Mouse (Mus musculus) intestine, embryonic 14.5 days (tissue): ENCODE data around the gene Foxl1. TPM values are rescaled to one million over a fixed set of nuclear protein-coding genes. Genes with fewer than 3 reads are reported as not detected.

Experiments used
- ATAC-seq: fragments of 200-750 bp; cut with Nextera tagmentation; replicated peaks from 2 replicates; pipeline ENCODE4 v1.8.0; 2017; ENCODE audit warnings: low read depth, moderate number of reproducible peaks, moderate TSS enrichment, moderate library complexity; ENCODE audit not compliant: low FRiP score, low TSS enrichment
- DNase-seq: peaks from one replicate; pipeline ENCODE4 v3.0.0-alpha.2; 2018; ENCODE audit warnings: low spot score
- H3K27ac ChIP-seq: fragments of 300-500 bp; sonication (generic); 2 replicates; pipeline ENCODE4 v1.5.1; 2014; ENCODE audit warnings: low read depth, mild to moderate bottlenecking, control low read depth
- H3K27me3 ChIP-seq: fragments of 300-500 bp; sonication (generic); replicated peaks from 2 replicates; pipeline ENCODE4 v1.6.1; 2014; ENCODE audit warnings: low read length, control low read depth; ENCODE audit not compliant: control insufficient read depth, insufficient read depth
- H3K36me3 ChIP-seq: fragments of 300-500 bp; sonication (generic); 2 replicates; pipeline ENCODE4 v1.6.1; 2014; ENCODE audit warnings: low read length, control low read depth; ENCODE audit not compliant: control insufficient read depth, insufficient read depth
- H3K4me1 ChIP-seq: fragments of 300-500 bp; sonication (generic); replicated peaks from 2 replicates; pipeline ENCODE4 v1.6.1; 2014; ENCODE audit warnings: low read length, control low read depth, mixed read lengths; ENCODE audit not compliant: control insufficient read depth, insufficient read depth
- H3K4me2 ChIP-seq: fragments of 300-500 bp; sonication (generic); 2 replicates; pipeline ENCODE4 v1.6.1; 2014; ENCODE audit warnings: low read length
- H3K4me3 ChIP-seq: fragments of 300-500 bp; sonication (generic); 2 replicates; pipeline ENCODE4 v1.5.1; 2014; ENCODE audit warnings: low read depth, low read length, control low read depth, mixed read lengths
- H3K9ac ChIP-seq: fragments of 300-500 bp; sonication (generic); 2 replicates; pipeline ENCODE4 v1.6.1; 2014; ENCODE audit warnings: mild to moderate bottlenecking, low read length
- H3K9me3 ChIP-seq: fragments of 300-500 bp; sonication (generic); 2 replicates; pipeline ENCODE4 v1.6.1; 2016; ENCODE audit warnings: low read length, control low read depth; ENCODE audit not compliant: control insufficient read depth
- WGBS: fragments of 180-500 bp; shearing (Covaris S2); extraction: QIAGEN DNeasy Blood & Tissue Kit; methylation state at CpG from one replicate; pipeline ENCODE4 v1.1.7; 2014; 5-methylcytosine and 5-hydroxymethylcytosine counted together
- polyA plus RNA-seq: library from polyadenylated mRNA; unstranded; fragments of >200 nt; fragmentation: Nextera tagmentation; extraction: Ambion mirVana; gene quantifications from 2 replicates; pipeline ENCODE4 v1.2.1, GENCODE M21; 2014

Gene Foxl1
- polyA plus RNA-seq, 1 experiment from 2014 or later, result 7.7 TPM

DNA sequence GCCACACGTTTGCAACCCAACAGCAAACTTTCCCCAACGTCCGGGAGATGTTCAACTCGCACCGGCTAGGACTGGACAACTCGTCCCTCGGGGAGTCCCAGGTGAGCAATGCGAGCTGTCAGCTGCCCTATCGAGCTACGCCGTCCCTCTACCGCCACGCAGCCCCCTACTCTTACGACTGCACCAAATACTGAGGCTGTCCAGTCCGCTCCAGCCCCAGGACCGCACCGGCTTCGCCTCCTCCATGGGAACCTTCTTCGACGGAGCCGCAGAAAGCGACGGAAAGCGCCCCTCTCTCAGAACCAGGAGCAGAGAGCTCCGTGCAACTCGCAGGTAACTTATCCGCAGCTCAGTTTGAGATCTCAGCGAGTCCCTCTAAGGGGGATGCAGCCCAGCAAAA, 9.8 kb upstream of the Foxl1 start:
- Histone ChIP-seq H3K27me3 (peaks cover 93% of the 10 kb centered on the region), H3K9me3 (peaks cover 5% of the 10 kb centered on the region; the same call in 1 of the 2 replicates), H3K9ac (no peak overlapping the region), H3K36me3 (no peaks in the 10 kb centered on the region), H3K27ac (no peak overlapping the region), H3K4me1 (peaks cover 15% of the 10 kb centered on the region), H3K4me2 (peak overlapping the region; percentile 91), H3K4me3 (peak overlapping the region; percentile 46)
- ATAC-seq (no peak), DNase-seq (peak; percentile 72)
- WGBS, result 1% methylated on average over 28 of the region's 28 CpGs

DNA sequence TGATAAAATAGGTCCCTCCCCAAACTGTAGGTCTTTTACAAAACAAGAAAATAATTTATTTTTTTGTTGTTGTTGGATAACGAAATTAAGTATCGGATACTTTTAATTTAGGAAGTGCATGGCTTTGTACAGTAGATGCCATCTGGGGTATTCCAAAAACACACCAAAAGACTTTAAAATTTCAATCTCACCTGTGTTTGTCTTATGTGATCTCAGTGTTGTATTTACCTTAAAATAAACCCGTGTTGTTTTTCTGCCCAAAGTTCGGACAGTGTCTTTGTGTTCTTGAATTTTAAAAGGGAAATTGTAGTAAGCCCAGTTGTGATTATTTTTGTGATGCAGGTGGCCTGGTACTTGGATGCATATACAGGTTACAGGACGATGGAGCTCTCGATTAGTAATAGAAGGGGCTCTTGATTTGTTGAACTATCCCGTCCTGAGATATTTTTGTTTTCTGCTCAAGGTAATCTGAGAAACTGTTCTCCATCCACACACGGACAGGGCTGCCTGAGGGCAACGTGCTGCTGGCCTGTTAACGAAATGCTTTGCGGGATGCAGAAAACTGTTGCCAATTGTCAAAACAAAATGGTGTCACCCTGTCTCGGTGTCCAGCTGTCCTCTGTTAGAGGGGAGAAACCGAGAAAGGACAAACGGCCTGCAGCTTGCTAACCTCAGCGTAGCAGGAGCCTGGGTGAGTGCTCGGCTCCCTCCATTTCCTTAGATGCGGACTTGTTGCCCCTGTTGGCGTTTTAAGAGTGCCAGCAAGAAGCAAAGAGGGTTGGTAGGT, 8.9 kb upstream of the Foxl1 start:
- ATAC-seq, result no peak
- no peak overlapping the region; the same call in 1 of the 2 replicates for H3K4me2 ChIP-seq
- H3K27ac ChIP-seq, result no peak overlapping the region
- 6% methylated on average over 18 of the region's 18 CpGs for WGBS
- peaks cover 5% of the 10 kb centered on the region; the same call in 1 of the 2 replicates for H3K9me3 ChIP-seq
- peaks cover 15% of the 10 kb centered on the region for H3K4me1 ChIP-seq
- peak; percentile 75 for DNase-seq
- peak overlapping the region; percentile 46; the same call in 1 of the 2 replicates for H3K4me3 ChIP-seq
- H3K27me3 ChIP-seq, result peaks cover 98% of the 10 kb centered on the region
- no peak overlapping the region for H3K9ac ChIP-seq
- H3K36me3 ChIP-seq, result no peaks in the 10 kb centered on the region

DNA sequence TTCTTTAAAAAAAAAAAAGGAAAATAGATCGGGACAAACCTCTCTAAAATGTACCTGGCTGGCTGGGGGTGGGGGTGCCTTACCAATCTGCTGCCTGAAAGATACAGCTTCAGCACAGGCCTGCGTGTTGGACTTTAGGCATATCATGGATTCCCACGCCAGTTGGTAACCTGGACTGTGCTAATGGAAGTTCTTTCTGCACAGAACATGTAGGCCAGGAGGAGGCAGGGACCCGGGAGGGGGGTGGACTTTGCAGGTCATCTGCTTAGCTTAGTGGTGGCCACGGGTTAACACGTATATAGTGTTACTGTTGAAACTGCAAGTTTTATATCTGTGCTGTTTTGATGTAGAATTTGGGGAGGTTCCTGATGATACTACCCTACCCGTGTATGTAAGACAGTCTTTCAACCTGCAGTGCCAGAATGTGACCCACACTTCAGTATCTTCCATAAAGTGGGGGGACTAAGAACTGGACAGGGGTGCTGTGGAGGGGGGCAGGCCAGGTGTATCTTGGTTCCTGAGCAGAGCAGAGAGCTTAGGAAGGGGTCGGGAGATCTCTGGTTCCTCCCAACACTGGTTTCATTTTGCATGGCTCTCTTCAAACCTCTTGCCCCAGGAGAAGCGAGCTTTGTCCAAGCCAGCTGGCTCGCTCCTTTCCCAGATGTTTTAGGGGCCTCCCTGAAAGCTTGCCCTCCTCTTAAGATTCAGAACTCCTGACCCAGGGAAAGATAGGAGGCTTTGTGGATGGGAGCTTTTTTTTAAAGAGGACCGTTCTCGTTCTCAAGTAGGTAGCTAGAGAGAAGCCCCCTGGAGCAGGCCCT, 7.9 kb upstream of the Foxl1 start:
- 16% methylated on average over 12 of the region's 12 CpGs for WGBS

DNA sequence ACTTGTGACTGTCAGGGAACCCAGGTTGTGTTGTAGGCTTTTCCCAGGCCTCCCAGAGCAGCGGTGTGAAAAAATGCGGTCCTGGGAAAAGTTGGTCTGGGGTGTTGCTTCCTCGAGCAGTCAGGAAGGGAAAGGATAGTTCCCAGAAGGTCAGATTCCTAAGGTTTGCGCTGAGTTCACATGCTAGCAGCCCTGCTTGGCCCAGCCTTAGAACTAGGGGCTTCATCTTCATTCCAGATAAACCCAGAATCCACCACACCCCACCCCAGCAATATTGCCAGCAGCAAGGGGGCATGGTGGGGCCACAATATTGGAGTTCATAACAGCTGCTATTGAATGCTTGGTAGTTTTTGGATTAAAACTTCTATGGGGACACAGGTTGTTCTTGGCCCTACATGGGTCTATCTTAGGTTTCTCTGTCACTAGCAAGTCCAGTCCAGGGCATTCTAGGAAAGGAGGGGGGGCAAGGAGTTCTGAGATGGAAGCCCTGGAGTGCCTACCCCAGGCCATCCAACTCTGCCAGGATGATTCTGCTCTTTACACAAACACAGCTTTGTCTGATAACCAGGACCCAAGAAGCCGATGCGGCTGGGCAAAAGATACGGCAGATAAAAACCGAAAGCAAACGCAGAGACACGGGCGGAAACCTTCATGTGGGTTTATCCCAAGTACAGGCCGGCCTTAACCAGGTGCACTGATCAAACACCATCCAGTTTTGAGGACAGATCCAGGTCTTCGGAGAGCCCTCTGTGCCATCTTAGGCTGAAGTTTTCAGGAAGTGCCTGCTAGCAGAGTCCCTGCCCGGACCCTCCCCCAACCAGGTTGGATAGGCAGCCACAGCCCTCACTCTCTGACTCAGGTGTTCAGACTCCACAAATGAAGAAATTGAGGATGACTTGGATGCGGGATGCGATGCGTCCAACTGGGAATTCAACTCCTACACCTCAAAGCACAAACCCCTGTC, 7.0 kb upstream of the Foxl1 start:
- H3K4me3 ChIP-seq, result no peak overlapping the region
- peaks cover 97% of the 10 kb centered on the region for H3K27me3 ChIP-seq
- DNase-seq (peak; percentile 55), ATAC-seq (no peak)
- 15% methylated on average over 17 of the region's 17 CpGs for WGBS
- H3K4me2 ChIP-seq, result no peak overlapping the region
- no peaks in the 10 kb centered on the region for H3K36me3 ChIP-seq
- peaks cover 5% of the 10 kb centered on the region; the same call in 1 of the 2 replicates for H3K9me3 ChIP-seq
- peaks cover 16% of the 10 kb centered on the region for H3K4me1 ChIP-seq
- no peak overlapping the region for H3K27ac ChIP-seq
- H3K9ac ChIP-seq, result no peak overlapping the region

More for the DNA sequence above, 7.9 kb upstream of the Foxl1 start:
- Histone ChIP-seq H3K9ac (no peak overlapping the region), H3K27me3 (peaks cover 98% of the 10 kb centered on the region), H3K27ac (no peak overlapping the region), H3K4me1 (peaks cover 15% of the 10 kb centered on the region), H3K4me2 (no peak overlapping the region), H3K36me3 (no peaks in the 10 kb centered on the region), H3K9me3 (peaks cover 5% of the 10 kb centered on the region; the same call in 1 of the 2 replicates), H3K4me3 (no peak overlapping the region)
- ATAC-seq, result no peak
- DNase-seq, result peak; percentile 57

DNA sequence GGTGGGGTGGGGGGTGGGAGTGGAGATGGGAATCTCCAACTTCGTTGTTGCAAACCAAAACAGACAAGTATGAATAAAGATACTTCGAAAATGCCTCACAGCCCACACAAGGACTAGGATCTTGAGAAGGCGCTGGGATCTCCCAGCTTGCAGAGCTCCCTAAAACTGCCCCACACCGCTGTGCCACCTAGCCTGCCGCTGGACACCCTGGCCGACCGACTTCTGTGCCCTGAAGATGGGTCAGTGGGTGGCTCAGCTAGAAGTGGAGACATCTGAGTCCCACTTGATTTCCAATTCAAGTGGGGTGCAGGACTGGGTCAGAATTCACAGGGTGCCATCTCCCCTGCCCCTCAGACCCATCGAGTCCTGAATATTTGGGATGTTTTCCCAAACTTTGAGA, 6.0 kb upstream of the Foxl1 start:
- Histone ChIP-seq H3K4me1 (peaks cover 15% of the 10 kb centered on the region), H3K27ac (no peak overlapping the region), H3K4me3 (no peak overlapping the region), H3K9me3 (peaks cover 4% of the 10 kb centered on the region; the same call in 1 of the 2 replicates), H3K36me3 (no peaks in the 10 kb centered on the region), H3K27me3 (peaks cover 99% of the 10 kb centered on the region), H3K4me2 (no peak overlapping the region), H3K9ac (no peak overlapping the region)
- ATAC-seq (no peak), DNase-seq (peak; percentile 56)
- WGBS, result 29% methylated on average over 8 of the region's 8 CpGs

DNA sequence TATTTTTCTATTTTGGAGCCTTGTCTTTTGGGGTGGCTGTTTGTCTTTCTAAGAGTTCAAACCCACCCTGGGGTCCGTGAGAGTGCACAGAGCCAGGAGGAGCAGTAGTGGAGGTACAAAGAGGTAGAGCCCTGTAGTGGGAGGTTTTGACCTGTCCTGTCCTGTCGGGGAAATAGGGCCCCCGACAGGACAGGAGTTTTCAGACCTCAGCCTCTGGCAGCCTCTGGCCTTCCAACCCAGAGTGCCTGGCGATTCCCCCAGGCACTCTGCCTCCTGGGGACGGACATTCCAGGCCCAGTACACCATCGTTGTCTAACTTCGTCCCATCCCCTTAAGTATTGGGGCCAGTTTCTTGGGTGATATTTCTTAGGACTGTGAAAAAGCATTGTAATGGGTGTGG, 5.4 kb upstream of the Foxl1 start:
- Histone ChIP-seq H3K9me3 (no peaks in the 10 kb centered on the region), H3K4me1 (peaks cover 9% of the 10 kb centered on the region), H3K4me3 (no peak overlapping the region), H3K36me3 (no peaks in the 10 kb centered on the region), H3K4me2 (no peak overlapping the region), H3K27ac (no peak overlapping the region), H3K9ac (no peak overlapping the region), H3K27me3 (peaks cover 99% of the 10 kb centered on the region)
- ATAC-seq (no peak), DNase-seq (peak; percentile 54)
- 18% methylated on average over 7 of the region's 7 CpGs for WGBS

DNA sequence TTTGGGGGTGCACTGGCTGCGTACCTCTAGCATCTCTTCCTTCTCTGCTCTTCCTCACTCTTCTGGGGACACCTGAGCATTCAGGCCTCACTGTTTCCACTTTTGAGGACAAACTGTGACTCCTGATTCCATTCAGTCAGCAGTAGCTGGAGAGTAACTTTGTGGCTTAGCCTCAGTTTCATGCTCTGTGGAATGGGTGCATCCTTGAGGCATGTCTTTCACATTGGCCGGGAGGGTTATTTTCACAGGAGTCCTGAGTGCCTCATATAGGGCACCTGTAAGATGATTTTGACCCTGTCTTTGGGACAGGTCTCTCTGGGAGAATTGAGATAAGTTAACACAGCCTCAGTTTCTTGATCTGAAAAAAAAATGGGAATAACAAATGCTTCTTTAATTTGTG, 4.6 kb upstream of the Foxl1 start:
- no peaks in the 10 kb centered on the region for H3K9me3 ChIP-seq
- H3K27ac ChIP-seq, result no peak overlapping the region
- no peak overlapping the region for H3K4me2 ChIP-seq
- 65% methylated on average over 2 of the region's 2 CpGs for WGBS
- H3K36me3 ChIP-seq, result no peaks in the 10 kb centered on the region
- no peak overlapping the region for H3K4me3 ChIP-seq
- no peak overlapping the region for H3K9ac ChIP-seq
- DNase-seq (no peak), ATAC-seq (no peak)
- peaks cover 99% of the 10 kb centered on the region for H3K27me3 ChIP-seq
- H3K4me1 ChIP-seq, result peaks cover 12% of the 10 kb centered on the region; the same call in 1 of the 2 replicates
